Mouse (Mus musculus): ENCODE results near the gene Clmp.
"Not testable (repeated sequence)": the region's sequence is repeated elsewhere in the genome, so short reads cannot be mapped to it uniquely, and the experiment has no call there.

Clmp gene

GRCm38 (mm10) chr9:40732302-40732701 lies 46.5 kb downstream of the Clmp start:
- DNase-seq: no peak

- no peak for DNase-seq
These were observed 51.4 kb downstream of the Clmp start for GRCm38 (mm10) chr9:40737117-40737516.

GRCm38 (mm10) chr9:40743525-40744034 lies 57.8 kb downstream of the Clmp start:
- DNase-seq: no peak

- DNase-seq: peak; percentile 14 to 43
These were observed 58.5 kb downstream of the Clmp start for GRCm38 (mm10) chr9:40744233-40744632.

- DNase-seq: no peak
These were observed 61.0 kb downstream of the Clmp start for GRCm38 (mm10) chr9:40746796-40747195.

- no peak for DNase-seq
These were observed 61.5 kb downstream of the Clmp start for GRCm38 (mm10) chr9:40747249-40747648.

GRCm38 (mm10) chr9:40749832-40750620 lies 64.3 kb downstream of the Clmp start:
- DNase-seq: no peak

GRCm38 (mm10) chr9:40751749-40752148 lies 66.0 kb downstream of the Clmp start:
- DNase-seq: no peak

- peak in 1 of 2 experiments; percentile 50 for DNase-seq
These were observed 70.6 kb downstream of the Clmp start for GRCm38 (mm10) chr9:40756401-40756800.

- peak in 1 of 2 experiments; percentile 32 for DNase-seq
These were observed 71.4 kb downstream of the Clmp start for GRCm38 (mm10) chr9:40757105-40757626.

GRCm38 (mm10) chr9:40757685-40758270 lies 72.0 kb downstream of the Clmp start:
- peak; percentile 53 to 57 for DNase-seq

- DNase-seq: no peak
These were observed 76.6 kb downstream of the Clmp start for GRCm38 (mm10) chr9:40762354-40762753.

- DNase-seq: no peak
These were observed 79.3 kb downstream of the Clmp start for GRCm38 (mm10) chr9:40764887-40765580.

- DNase-seq: no peak
These were observed 79.8 kb downstream of the Clmp start for GRCm38 (mm10) chr9:40765581-40765940.

GRCm38 (mm10) chr9:40766058-40766605 lies 80.4 kb downstream of the Clmp start:
- DNase-seq: no peak

- no peak for DNase-seq
These were observed 82.2 kb downstream of the Clmp start for GRCm38 (mm10) chr9:40767946-40768345.

GRCm38 (mm10) chr9:40772246-40772645 lies 86.5 kb downstream of the Clmp start:
- DNase-seq: no peak

GRCm38 (mm10) chr9:40773142-40773541 lies 87.4 kb downstream of the Clmp start:
- not testable (repeated sequence) for DNase-seq

- no peak for DNase-seq
These were observed 88.1 kb downstream of the Clmp start for GRCm38 (mm10) chr9:40773869-40774268.

- DNase-seq: no peak
These were observed 90.3 kb downstream of the Clmp start for GRCm38 (mm10) chr9:40776044-40776443.

- DNase-seq: no peak
These were observed 90.9 kb downstream of the Clmp start for GRCm38 (mm10) chr9:40776459-40777248.

- DNase-seq: no peak
These were observed 94.3 kb downstream of the Clmp start for GRCm38 (mm10) chr9:40780111-40780510.

All from spleen, adult 18-20 months (tissue).